Mouse (Mus musculus) retina, postnatal 7 days (tissue): ENCODE measurements around the gene Hacl1.

ENCODE experiments used
- DNase-seq: peaks from one replicate; pipeline ENCODE4 v3.0.0-alpha.2; 2012; ENCODE audit warnings: low read depth, low spot score

Hacl1 gene

DNA sequence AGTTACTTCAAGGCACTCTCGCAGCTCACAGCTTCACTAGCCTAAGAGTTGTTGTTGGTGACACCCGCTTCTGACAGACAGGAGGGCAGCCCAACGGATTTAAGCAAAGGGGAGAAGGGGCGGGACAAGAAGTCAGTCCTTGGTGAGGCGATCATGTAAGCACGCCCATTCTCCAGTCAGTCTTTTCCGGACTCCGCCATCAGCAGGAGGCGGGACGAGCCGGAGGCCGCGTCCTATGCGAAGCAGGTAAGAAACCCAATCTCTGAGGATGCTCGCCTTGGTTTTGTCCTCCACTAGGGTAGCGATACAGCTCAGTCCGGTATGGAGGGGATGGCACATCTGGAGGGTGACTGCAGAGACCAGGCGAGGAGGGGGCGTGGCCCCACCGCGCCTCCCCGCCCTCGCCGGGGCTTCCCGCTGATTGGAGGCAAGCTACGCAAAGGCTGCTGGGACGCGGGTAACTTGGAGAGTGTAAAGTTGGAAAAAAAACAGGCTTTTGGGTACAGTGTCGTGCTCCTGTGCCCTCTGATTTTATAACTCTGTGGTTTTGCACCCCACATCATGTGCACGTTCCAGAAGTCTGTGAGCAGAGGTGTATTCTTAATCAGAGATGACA lies at the start of gene Hacl1, which contains the start of gene Btd:
TSS of gene Hacl1 (minus strand) at position 397 of the 616 bp plus-strand sequence.
TSS of gene Btd (plus strand) at position 139 of the 616 bp plus-strand sequence.
- DNase-seq = peak; percentile 74

DNA sequence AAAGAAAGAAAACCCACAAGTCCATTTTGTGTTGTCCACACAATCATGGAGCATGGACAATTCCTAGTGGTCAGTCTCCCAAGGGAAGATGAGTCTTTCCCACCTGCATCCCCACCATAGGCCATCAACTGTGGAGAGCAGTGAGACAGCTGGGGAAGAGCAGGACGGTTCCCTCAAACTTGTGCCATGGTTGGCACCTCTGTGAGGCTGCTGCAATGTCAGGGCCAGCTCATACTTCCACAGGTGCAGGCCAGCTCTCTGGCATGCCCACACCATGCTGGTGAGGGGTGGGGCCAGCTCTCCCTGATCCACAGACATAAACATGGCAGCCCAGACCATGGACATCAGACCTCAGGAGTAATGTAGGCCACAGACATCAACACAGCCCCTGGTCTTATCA lies 45.1 kb upstream of the Hacl1 start:
- no peak for DNase-seq

DNA sequence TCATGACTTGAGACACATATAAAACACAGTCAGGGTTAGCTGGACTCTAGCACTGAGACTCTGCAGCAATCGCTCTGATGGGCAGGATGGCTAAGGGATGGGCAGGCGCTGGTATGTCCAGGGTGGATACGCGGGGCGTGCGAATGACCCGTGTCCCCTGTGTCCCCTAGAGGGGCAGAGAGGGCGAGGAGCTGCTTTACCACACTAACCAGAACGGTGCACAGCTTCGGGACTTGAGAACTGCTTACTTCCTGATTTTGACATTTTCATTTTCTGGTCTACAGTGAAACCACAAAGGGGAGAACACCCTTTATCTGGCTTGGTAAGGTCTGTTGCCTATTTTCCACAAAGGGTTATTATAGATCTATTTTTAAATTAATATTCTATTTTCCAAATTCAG lies 44.6 kb upstream of the Hacl1 start:
- no peak for DNase-seq

DNA sequence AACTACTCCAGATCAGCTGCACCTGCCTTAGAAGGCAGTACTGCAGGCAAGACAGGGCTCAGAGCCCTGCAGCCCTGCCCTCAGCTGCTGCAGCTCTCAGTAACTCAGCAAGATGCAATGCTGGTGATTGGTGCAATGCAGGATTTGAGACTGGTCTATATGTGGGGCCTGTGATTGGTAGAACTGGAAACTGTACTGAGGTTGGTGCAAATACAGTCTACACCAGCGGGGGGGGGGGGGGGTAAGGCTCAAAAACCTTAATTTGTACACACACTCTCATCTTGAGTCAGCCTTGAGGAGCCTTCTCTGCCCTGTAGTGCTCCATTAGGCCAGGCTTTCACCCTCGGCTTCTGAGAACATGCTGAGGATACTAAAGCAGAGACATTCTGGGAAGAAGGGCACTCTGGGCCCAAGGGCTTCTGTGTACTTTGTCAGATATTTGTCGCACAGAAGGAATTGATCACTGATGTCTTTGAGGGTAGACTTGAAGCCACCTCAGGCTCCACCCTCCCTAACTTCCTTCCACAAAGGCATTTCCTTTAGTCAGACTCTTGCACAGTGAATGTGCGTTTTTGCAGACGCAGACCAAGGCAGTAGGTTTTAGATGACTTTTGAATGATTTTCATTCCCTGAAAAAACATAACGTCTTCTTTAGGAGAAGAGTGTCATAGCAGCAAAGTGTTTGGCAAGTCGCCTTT lies 43.4 kb upstream of the Hacl1 start:
- no peak for DNase-seq

DNA sequence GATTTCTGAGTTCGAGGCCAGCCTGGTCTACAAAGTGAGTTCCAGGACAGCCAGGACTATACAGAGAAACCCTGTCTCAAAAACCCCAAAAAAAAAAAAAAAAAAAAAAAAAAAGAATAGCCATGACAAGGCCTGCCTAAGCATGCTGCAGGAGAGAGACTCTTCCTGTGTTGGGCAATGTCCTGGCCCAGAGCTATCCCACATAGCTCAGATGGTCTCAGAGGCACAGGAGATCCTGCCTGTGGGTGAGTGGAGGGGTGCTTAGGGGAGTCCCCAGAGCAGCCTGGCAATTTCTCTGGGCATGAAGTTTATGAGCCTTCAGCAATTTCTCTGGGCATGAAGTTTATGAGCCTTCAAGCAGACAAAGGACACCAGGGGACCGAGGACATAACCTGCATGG lies 42.5 kb upstream of the Hacl1 start:
- DNase-seq = no peak

DNA sequence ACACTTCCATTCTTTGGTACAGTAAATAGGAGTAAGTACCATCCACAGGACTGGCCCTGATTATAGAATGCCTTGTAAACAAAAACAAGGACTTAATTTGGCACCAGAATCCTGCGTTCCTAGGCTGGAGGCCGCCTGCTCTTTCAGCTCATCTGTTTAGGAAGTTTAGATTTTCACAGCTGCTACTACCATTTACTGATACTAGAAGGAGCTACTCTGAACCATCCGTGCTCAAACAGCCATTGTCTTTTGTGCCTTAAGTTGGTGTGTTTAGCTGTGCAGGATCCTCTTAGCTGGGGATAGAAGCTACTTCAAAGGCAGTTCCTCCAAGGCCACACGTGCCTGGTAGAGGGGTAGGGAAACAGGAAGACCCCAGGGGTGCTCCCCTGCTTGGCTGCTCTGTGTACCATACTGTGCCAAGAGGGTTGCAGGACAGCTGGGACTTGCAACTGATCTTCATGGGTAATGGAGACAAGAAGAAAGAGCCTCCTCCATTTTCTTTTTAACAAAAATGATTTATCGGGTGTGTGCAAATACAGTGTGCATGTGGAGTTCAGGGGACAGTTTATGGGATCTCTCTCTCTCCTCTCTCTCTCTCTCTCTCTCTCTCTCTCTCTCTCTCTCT lies 41.0 kb upstream of the Hacl1 start:
- no peak for DNase-seq

DNA sequence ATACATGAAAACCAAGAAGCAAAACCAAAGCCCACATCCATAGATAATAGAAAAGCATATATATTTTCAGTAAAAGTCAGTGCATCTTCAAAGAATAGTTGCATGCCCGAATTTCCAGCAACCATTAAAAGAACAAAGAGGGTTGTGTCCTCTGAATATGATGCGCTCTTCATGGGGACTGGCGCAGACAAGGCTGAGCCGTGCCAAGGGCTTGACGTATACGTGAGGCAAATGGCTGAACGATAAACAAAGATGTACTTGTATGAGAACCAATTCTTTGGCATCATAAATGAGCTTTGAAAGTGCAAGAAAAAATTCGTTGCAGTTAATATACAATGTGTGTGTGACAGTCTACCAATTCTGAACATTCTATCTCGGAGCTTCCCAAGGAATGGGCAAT lies 40.2 kb upstream of the Hacl1 start:
- DNase-seq = no peak

DNA sequence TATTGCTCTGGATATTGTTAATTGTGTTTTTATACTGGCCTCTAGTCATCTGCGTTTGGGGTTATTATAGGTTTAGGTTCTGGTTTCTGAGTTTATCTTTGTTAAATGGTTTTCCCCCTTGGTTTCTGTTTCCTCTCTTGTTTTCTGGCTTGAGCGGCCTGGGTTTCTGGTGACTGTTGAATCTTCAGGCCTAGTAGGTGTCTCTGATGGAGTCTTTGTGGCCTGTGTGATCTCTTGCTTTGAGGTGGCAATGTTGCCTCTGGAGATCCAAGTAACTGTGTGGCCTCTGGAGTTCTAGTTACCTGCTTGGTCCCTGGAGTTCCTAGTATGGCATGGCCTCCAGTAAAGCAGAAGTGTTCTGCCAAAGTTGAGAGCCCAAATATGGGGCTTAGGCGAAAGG lies 39.6 kb upstream of the Hacl1 start:
- no peak for DNase-seq

DNA sequence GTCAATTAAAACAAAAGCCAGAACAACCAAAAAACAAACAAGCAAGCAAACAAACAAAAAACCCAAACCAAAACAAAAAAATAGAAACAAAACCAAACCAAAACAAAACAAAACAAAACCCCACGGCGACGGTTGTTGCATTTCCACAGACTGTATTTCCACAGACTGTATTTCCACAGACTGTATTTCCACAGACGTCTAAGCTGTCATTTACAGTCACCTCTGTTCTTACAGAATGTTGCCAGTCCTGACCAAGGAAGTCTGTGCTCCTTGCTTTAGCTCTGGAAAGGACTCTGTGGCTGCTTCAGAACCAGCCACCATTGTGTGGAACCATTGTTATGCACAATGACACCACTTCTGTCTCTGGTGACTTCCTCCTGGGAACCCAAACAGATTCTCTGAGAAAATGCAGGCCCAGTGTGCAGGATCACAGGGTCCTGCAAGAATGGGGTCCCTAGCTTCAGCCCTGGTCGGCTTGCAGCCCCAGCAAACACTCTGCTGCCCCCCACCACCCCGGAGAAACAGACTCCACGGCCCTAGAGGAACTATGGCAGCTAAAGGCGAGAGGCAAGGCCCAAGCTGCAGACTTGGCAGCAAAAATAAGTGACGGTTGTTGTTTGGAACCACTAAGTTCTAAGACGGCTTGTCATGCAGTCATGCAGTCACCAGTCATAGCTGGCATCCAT lies 30.7 kb upstream of the Hacl1 start:
- no peak for DNase-seq

DNA sequence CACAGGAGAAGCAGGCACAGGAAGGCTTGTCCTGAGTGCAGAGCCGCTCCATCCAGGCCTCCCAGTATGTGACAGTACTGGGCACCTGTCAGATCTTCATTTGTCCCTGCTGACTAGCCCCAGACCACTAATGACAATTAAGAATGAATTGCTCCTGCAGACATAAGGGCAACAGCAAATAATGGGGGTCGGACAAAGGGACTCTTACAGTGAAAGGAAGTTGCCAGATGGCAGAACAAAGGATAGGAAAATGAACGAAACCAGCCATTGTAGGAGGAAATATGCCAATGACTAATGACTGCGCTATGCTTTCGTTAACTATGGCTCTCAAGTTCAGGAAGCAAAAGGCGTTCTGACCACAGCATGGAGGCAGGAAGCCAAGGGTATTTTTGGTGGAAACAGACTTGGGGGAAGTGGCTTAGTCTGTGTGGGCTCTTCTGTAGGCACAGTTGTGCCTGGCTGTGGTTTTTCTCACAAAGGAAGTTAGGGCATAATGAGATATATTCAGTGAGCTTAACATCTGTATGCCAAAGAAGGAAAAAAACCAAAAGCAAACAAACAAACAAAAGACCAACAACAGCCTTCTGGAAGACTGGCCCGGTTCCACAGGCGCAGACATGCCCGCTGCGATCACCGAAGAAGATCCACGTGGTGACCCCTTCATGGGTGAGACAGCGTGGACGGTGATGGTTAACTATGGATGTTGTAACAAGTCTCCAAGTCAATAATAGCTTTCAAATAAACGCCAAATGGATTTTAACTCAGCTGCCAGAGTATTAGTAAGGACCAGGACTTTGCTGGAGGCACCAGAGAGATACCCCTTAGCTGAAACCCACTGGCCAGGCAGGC lies 28.8 kb upstream of the Hacl1 start:
- no peak for DNase-seq

DNA sequence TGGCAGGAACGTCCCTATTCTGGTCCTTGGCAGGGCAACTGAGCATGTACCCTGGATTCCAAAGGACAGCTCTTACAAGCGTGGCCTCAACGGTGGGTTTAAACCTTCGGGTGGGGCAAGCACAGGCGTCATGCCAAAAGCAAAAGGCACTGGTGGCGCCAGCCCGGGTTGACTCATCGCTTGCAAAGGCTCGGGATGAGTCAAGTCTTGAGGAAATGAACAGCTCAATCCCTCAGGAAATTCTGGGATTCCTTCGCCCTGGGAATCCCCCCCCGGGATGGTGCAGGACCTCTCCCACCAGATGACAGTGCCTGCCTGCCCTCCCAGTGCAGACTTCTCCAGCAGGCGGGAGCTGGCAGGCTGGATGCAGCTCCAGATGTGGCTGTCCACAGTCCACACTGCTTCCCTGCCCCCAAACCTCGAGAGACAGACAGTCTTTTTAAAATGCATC lies 28.1 kb upstream of the Hacl1 start:
- no peak for DNase-seq

DNA sequence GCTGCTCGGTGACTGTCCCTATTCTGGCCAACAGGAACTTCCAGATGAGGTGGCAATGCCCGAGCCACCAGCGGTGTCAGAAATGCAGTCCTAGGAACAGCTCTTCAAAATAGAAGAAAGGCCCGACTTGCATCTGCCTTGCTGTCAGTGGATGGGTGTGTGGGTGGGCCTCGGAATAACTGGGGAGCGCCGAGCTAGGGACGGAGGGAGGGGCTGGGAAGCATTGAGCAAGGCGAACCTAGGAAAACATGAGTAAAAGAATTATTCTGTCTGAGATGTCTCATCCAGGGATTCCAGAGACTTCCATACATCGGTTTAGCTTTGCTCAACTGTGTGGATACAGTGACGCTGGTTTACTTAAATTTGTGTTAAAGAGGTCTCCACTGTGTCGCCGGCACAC lies 27.2 kb upstream of the Hacl1 start:
- DNase-seq = no peak

DNA sequence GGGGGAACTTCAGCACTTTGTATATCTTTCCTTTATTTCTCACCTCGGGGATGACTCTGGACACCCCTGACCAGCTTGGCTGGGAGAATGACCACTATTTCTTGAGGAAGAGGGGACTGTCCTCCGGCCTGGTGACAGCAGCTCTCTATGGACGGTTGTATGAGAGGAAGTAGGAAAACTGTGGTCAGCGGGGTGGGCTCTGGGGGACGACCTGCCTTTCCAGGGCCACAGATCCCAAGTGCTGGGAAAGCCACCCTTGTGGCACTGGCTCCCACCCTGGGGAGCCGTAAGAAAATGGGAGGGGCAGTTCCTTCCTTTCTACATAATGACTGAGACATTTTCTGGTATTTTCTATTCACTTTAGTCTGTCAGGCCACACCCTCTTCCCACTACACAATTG lies 26.7 kb upstream of the Hacl1 start:
- no peak for DNase-seq

DNA sequence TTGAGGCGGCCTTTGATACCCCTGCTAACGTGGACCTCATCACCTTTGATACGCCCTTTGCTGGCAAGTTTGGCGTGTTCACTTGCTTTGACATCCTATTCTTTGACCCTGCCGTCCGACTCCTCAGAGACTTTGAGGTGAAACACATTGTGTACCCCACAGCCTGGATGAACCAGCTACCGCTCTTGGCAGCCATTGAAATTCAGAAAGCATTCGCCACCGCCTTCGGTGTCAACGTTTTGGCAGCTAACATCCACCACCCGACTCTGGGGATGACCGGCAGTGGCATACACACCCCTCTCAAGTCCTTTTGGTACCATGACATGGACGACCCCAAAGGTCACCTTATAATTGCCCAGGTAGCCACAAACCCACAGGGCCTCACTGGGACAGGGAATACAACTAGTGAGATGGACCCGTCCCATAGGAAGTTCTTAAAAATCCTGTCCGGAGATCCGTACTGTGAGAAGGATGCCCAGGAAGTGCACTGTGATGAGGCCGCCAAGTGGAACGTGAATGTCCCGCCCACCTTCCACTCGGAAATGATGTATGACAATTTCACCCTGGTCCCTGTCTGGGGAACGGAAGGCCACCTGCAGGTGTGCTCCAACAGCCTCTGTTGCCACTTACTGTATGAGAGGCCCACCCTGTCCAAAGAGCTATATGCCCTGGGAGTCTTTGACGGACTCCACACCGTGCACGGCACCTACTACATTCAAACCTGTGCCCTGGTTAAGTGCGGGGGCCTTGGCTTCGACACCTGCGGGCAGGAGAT lies 26.0 kb upstream of the Hacl1 start:
- no peak for DNase-seq

DNA sequence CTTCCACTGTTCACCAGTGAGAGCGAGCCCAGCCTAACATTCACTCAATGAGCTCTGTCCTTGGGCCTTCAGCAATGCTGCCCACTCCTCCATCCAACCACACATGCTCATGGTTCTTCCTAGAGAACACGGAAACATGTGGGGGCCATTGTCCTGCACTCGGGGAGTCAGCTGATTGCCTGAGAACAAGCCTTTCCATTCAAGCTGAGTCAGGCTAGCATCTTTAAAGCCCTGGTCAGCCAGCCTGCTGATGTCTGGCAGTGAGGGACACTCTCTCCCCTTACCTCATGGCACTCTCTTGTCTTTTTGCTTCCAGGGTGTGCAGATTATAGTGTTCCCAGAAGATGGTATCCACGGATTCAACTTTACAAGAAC lies 24.5 kb upstream of the Hacl1 start:
- no peak for DNase-seq

DNA sequence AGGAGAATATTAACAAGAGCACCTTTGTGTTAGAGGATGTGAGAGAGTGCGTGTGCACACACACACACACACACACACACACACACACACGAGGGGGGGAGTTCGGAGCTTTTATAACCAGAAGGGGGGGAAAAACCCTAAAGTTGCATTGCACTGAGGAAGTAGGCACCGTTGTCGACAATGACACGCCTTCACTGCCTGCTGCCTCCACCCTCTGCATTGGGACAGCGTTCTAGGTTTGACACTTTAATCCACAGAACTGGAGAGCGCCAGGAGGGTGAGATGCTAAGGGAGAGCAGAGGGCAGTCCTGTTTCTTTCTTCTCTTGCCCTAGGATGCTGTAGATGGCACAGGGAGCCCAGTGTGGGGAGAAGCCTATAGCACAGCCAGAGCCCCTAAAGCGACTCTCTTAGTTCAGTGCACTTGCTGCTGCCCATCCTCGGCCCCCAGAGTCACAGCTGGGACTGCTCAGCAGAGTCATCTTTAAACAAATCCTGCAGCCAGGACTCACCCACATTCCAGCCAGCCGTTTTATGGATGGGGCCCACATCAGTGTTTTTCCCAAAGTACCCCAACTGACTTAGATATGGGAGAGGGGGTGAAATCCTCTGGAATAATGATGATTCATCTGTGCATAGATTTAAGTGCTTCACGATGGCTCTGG lies 23.9 kb upstream of the Hacl1 start:
- no peak for DNase-seq

DNA sequence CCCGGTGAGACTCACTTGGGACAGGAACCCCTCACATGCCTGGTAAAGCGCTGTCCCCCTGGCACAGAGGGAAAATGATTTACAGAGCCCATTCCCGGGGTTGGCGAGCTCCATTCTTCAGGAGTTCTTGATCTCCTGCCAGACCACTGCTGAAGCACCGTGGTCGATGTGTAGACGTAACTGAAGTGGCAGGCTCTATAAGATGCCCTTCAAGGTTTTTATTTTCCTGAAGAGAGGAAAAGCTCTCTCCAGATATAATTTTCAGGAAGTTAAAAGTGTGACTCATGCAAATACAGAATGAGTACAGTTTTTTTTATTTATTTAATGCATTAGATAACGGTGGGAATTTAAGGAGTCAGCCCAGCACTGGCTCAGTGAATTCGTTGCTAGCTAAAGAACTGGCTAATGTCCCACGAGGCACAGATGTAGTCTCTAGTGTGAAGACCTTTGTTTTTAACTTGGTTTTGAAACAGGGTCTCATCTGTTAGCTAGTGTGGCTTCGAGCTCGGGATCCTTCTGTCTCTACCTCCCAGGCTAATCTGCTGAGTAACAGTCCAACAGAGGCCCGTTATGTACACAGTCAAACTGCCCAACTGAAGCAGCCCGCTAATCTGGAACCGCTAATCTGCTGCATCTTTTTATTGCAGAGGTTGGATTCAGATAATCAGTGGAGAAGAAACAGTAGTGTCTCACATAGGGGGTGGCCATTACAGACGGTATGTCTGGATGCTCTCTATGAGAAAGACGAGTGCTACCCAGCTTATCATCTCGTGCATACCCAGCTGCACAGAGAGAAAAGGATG lies 23.2 kb upstream of the Hacl1 start:
- DNase-seq = no peak

DNA sequence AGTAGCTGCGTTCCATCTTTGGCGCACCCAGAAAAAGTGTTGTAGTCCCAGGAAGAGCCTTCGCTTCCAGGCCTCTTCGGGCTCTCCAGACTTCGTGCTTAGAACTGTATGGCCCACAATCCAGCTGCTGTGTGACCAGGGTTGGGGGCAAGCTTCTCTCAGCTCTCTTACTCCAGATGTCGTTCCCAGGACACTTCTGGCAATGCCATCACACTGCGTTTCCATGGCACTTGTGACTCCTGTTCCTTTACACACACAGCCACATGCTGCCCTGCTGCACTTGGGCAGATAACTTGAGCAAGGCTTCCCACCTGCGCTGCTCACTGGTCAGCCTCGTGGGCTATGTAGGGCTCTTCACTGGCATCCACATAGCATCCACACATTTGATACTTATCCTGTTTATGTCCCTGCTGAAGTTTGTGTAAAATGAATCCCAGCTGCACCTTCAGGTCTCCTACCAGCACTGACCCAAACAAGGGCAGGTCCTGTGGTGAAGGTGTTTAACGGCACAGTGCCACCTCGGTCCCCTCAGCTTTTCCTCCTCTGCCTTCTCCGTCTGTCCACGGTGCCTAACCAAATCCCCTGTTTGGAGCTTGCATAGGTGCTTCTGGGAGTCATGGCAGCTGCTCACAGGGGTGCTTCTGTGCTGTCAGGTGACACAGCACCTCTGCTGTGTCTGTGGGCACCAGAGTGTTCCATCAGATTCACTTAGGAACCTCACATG lies 22.5 kb upstream of the Hacl1 start:
- DNase-seq = no peak
